Mouse (Mus musculus) kidney, adult 2 months (tissue): ENCODE data around the gene Xylt1.

Experiments
- CTCF ChIP-seq: fragments of 200-500 bp; conservative IDR thresholded peaks from 2 replicates; pipeline ENCODE4 v1.5.1; 2011; ENCODE audit warnings: low read depth, mild to moderate bottlenecking, control low read depth, low read length, moderate library complexity, mixed read lengths; ENCODE audit not compliant: insufficient read depth, insufficient read length
- POLR2A ChIP-seq: fragments of 200-500 bp; IDR thresholded peaks from one replicate; pipeline ENCODE4 v1.6.1; 2011; ENCODE audit warnings: low read depth, low read length, control low read depth

DNA sequence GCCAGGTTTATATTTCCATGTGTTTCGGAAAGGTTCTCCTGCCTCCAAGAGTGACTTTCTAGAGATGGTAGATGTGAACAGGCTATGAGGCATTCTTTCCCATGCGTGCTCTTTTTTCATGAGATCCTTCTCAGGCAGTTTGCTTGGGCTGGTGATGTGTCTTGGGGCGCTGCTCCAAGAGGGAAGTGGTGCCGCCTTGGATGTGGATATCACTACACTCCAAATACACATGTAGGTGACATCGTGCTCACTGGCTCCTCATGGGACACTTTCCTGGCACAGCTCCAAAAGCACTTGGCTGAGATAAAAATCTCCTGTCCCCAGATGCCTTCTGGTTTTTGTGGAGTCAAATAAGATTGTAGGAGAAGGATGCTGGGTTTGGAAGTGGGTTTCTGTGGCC lies 31.6 kb downstream of the Xylt1 start:
- TF ChIP-seq POLR2A (no peak), CTCF (no peak)
